Mouse (Mus musculus): Measurements from ENCODE around the gene Cd302. TPM values are rescaled to one million over a fixed set of nuclear protein-coding genes. Genes with fewer than 3 reads are reported as not detected.

The Cd302 gene
- polyA plus RNA-seq (2016; fragmentation: Nextera tagmentation; extraction: Ambion mirVana): 11.2 and 11.8 TPM in 2 replicates

DNA sequence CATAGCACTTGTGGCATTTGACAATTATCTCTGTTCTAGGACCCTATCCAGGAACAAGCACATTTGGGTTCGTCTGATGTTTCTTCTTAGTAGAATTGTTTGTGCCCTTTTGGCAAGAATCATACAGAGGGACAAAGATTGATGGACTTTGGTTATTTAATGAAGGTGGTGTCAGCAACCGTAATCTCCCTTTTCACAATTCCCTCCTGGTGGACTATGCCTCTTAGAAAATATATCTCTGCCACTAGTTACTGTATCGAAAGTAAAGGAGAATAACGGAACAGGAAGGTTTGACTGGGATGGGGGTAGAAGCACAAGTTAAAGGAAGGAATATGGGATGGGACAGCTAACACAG lies at the start of gene Cd302:
TSS of gene Cd302 (minus strand) at position 22 of the 355 bp plus-strand sequence.
- DNase-seq (ENCODE audit: extremely low spot score, low spot score): no peak
- no peaks in the 10 kb centered on the region for H3K9me3 ChIP-seq
- peak within 1 kb of the TSS; percentile 82 for H3K27ac ChIP-seq
- peaks cover 17% of the 10 kb centered on the region for H3K4me1 ChIP-seq
- WGBS: 67% methylated on average over 4 of the region's 4 CpGs
- no peaks in the 10 kb centered on the region for H3K36me3 ChIP-seq (replicated peaks)
- peaks cover 48% of the 10 kb centered on the region for H3K27me3 ChIP-seq (ENCODE audit: poor library complexity, severe bottlenecking)
- peak within 1 kb of the TSS; percentile 63 for H3K4me3 ChIP-seq

DNA sequence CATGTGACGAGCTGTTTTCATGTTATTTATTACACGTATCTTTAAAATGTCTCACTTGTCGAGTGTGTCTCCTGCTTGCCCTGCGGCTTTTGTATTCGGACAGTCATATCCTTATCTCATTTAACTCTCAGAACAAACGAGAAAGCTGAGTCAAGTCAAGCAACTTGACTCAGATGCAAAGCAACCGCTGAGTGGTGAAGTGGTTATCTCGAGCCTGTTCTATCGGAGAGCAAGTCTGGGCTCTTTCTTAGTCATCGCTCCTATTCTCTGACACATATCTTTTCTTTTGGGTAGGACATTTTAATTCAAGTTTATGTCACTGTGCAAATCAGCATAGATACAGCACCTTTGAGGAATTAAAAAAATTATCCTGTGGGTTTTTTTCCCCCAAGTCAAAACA lies 44.4 kb upstream of the Cd302 start:
- peaks cover 8% of the 10 kb centered on the region; the same call in 1 of the 2 replicates for H3K27me3 ChIP-seq (ENCODE audit: poor library complexity, severe bottlenecking)
- 93% methylated on average over 10 of the region's 10 CpGs for WGBS

DNA sequence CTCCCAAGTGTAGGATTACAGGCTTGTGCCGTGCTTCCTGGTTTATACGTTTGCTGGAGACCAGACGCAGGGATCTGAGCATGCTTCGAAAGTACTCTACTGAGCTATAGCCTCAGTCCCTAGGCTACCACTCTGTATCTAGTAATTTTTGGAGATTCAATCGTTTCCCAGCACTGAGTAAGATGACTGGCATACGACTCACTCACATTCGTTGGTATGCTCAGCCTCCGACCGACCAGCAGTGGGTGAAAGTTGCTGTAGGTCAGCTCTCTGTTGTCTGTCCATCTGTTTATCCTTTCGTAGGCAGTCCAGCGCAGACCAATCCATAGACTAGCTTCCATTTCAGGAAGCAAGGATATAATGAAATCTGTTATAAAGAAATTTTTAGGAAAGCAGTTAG lies 43.3 kb upstream of the Cd302 start:
- Histone ChIP-seq H3K36me3 (replicated peaks) (no peaks in the 10 kb centered on the region), H3K4me3 (no peak overlapping the region), H3K9me3 (no peaks in the 10 kb centered on the region), H3K4me1 (no peaks in the 10 kb centered on the region), H3K27ac (no peak overlapping the region), H3K27me3 (ENCODE audit: poor library complexity, severe bottlenecking) (0 out of 2 replicates have a peak, but pooled peaks cover 2% of the 10 kb centered on the region)
- no peak for DNase-seq (ENCODE audit: extremely low spot score, low spot score)
- WGBS: 93% methylated on average over 11 of the region's 11 CpGs

More for the DNA sequence above, 44.4 kb upstream of the Cd302 start:
- Histone ChIP-seq H3K9me3 (no peaks in the 10 kb centered on the region), H3K27ac (no peak overlapping the region), H3K4me1 (no peaks in the 10 kb centered on the region), H3K36me3 (replicated peaks) (no peaks in the 10 kb centered on the region), H3K4me3 (no peak overlapping the region)
- no peak for DNase-seq (ENCODE audit: extremely low spot score, low spot score)

DNA sequence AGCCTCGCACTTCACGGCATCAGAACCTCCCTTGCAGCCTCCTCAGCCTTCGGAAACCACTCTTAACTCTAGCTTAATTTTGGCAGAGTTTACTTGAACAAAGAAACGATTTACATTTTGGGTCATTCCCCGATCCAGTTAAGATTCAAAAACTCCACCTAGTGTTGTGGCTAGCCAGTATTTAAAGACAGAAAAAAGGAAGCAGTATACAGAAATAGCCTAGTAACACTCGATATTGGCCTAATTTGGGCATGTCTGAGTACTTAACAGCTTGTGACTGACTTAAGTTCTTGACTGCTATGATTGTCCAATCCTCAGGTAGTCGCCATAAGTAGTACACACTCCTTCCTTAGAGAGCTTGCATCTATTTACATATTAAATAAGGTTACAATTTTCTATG lies 42.7 kb upstream of the Cd302 start:
- Histone ChIP-seq H3K4me3 (no peak overlapping the region), H3K36me3 (replicated peaks) (no peaks in the 10 kb centered on the region), H3K9me3 (no peaks in the 10 kb centered on the region), H3K27me3 (ENCODE audit: poor library complexity, severe bottlenecking) (no peaks in the 10 kb centered on the region), H3K4me1 (no peaks in the 10 kb centered on the region), H3K27ac (no peak overlapping the region)
- 93% methylated on average over 7 of the region's 7 CpGs for WGBS
- no peak for DNase-seq (ENCODE audit: extremely low spot score, low spot score)

DNA sequence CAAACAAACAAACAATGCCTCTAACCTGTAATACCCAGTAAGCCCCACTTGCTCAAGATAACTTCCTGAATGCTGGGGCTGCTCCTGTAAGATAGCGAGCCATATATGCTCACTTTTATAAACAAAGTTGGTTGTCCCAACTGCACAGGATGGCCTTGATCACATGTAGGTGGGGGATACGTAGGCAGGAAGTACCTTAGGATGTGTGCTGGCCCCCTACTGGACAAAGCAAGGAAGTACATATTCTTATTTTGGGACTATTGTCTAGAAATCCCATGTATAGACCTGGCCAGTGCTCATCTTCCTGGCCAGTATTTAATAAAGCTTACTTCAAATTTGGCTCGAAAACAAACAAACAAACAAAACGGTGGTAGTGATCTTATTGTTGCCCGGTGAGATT lies 39.1 kb upstream of the Cd302 start:
- H3K27me3 ChIP-seq (ENCODE audit: poor library complexity, severe bottlenecking): no peaks in the 10 kb centered on the region
- no peak for DNase-seq (ENCODE audit: extremely low spot score, low spot score)
- no peaks in the 10 kb centered on the region for H3K4me1 ChIP-seq
- no peak overlapping the region for H3K27ac ChIP-seq
- 82% methylated on average over 5 of the region's 5 CpGs for WGBS
- H3K36me3 ChIP-seq (replicated peaks): no peaks in the 10 kb centered on the region
- no peak overlapping the region for H3K4me3 ChIP-seq
- no peaks in the 10 kb centered on the region for H3K9me3 ChIP-seq

DNA sequence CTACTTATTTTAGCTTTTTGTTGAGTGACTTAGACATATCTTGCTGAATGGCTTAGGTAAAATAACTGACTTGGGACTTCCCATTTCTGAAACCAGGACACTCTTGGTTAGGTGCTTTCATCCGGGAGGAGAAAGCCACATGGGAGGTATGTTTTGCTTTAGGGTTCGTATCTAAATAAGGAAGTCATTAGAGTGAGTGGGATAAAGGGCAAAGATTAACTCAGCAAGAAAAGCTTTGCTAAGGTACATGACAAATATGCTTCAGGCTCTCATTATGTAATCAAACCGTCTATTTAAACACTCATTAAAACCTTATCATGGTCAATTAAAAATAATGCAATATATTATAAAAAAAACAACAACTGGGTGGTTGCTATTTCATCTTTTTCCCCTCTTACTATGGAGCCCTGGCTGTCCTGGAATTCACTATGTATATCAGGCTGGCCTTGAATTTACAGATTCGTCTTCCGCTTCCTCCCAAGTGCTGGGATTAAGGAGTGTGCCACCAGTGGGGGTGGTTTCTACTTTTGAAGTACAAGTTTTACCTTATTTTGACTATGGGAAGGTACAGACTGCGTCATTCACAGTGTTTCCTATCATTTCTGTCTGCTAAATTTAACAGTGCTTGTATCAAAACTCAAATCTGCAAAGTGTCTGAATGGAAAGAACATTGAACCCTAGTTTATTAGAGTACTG lies 37.9 kb upstream of the Cd302 start:
- Histone ChIP-seq H3K27me3 (ENCODE audit: poor library complexity, severe bottlenecking) (no peaks in the 10 kb centered on the region), H3K9me3 (no peaks in the 10 kb centered on the region)
- WGBS: 77% methylated on average over 6 of the region's 6 CpGs

DNA sequence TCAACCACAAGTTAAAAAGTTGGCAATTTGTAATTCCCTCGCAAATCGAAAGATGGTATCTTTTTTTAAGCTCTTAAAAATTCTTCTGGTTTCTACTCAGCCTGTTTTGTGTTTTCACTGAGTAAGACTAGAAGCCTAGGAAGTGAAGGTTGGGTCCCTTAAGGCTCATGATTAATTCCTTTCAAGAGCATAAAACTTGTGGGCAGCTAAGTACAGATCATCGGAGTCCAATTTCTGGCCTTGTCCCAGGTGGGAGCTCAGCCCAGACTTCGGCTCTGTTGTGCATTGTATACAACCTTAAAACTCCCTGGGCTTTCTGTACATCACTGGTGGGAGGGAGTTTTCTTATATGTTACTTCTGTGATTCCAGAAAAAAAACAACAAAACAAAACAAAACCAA lies 19.5 kb upstream of the Cd302 start:
- no peak overlapping the region for H3K27ac ChIP-seq
- H3K4me3 ChIP-seq: no peak overlapping the region
- H3K4me1 ChIP-seq: no peaks in the 10 kb centered on the region
- H3K27me3 ChIP-seq (ENCODE audit: poor library complexity, severe bottlenecking): no peaks in the 10 kb centered on the region
- no peaks in the 10 kb centered on the region; the same call in 1 of the 2 replicates for H3K36me3 ChIP-seq (replicated peaks)
- 93% methylated on average over 4 of the region's 4 CpGs for WGBS
- no peak for DNase-seq (ENCODE audit: extremely low spot score, low spot score)
- H3K9me3 ChIP-seq: no peaks in the 10 kb centered on the region

More for the DNA sequence above, 37.9 kb upstream of the Cd302 start:
- peaks cover 3% of the 10 kb centered on the region; the same call in 1 of the 2 replicates for H3K36me3 ChIP-seq (replicated peaks)
- no peak overlapping the region for H3K4me3 ChIP-seq
- H3K4me1 ChIP-seq: no peaks in the 10 kb centered on the region
- H3K27ac ChIP-seq: no peak overlapping the region
- no peak for DNase-seq (ENCODE audit: extremely low spot score, low spot score)

DNA sequence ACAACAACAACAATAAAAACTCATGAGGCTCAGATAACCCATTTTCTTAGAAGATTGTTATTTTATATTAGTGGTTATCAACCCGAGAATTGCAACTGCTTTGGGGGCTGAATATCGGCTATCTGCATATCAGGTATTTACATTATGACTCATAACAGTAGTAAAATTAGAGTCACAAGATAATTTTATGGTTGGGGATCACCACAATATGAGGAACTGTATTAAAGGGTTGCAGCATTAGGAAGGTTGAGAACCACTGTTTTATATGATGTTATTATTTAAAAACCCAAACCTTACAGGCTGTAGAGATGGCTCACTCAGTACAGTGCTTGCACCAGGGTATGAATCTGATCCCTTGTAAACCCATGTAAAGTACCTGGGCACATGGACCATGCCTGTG lies 15.0 kb upstream of the Cd302 start:
- H3K4me1 ChIP-seq: no peaks in the 10 kb centered on the region
- DNase-seq (ENCODE audit: extremely low spot score, low spot score): no peak
- no peak overlapping the region for H3K27ac ChIP-seq
- WGBS: 95% methylated on average over 2 of the region's 2 CpGs
- H3K4me3 ChIP-seq: no peak overlapping the region
- H3K9me3 ChIP-seq: no peaks in the 10 kb centered on the region
- no peaks in the 10 kb centered on the region; the same call in 1 of the 2 replicates for H3K36me3 ChIP-seq (replicated peaks)
- no peaks in the 10 kb centered on the region for H3K27me3 ChIP-seq (ENCODE audit: poor library complexity, severe bottlenecking)

DNA sequence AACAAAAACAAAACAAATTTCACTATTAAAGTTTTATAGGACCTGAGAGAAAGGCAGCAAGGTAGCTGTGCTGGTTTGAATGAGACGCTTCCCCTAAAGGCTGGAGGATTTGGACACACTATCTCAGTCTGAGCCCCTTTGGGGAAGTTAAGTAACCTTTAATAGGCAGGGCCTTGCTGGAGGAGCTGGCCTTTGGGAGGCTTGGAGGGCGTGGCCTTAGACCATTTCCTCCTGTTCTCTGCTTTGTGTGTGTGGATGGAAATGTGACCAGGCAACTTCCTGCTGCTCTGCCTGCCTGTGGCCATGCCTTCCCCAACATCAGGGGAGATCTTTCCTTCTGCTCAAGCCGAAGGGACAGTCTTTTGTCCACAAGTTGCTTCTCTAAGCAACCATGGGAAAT lies 14.0 kb upstream of the Cd302 start:
- Histone ChIP-seq H3K4me1 (no peaks in the 10 kb centered on the region), H3K36me3 (replicated peaks) (no peaks in the 10 kb centered on the region; the same call in 1 of the 2 replicates), H3K9me3 (no peaks in the 10 kb centered on the region), H3K27ac (no peak overlapping the region), H3K4me3 (no peak overlapping the region), H3K27me3 (ENCODE audit: poor library complexity, severe bottlenecking) (no peaks in the 10 kb centered on the region)
- DNase-seq (ENCODE audit: extremely low spot score, low spot score): no peak
- WGBS: 84% methylated on average over 3 of the region's 3 CpGs

DNA sequence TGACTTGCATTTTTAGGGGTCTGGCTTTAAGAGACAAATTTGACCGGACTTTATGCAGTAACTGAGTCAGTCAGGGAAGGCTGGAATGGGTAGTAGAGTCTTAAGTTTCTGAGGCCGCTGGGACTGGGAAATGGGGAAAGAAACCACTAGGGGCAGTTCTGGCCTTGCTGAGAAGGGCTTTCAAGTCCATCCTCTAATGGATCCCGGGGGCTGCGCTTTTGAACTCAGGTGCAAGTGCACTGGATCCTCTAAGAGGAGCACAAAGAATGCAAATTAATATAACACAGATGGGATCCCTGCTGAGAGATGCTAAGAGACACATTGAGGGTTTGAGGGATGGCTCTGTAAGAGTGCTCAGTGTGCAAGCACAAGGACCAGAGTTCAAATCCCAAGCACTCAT lies 7.1 kb upstream of the Cd302 start:
- Histone ChIP-seq H3K4me3 (no peak overlapping the region), H3K27ac (no peak overlapping the region), H3K9me3 (no peaks in the 10 kb centered on the region), H3K4me1 (no peaks in the 10 kb centered on the region), H3K27me3 (ENCODE audit: poor library complexity, severe bottlenecking) (no peaks in the 10 kb centered on the region), H3K36me3 (replicated peaks) (no peaks in the 10 kb centered on the region)
- WGBS: 85% methylated on average over 4 of the region's 4 CpGs
- DNase-seq (ENCODE audit: extremely low spot score, low spot score): no peak

DNA sequence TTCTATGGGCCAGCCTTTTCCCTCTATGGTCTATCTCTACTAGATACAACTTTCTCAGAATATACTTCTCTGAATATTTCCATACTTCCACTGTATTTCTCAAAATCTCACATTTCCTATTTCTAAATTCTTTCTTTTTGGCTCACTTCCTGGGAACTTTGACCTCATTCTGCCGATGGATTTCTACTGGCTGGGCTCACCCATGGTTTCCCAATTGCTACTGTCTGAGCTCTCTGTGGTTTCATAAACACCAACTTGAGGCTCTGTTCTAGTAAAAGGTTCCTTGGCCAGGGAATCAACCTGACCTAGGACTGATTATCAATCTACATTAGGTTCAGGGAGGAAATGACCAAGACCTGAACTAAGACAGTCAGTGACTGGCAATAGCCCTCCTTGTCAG lies 5.2 kb upstream of the Cd302 start:
- H3K9me3 ChIP-seq: no peaks in the 10 kb centered on the region
- peaks cover 18% of the 10 kb centered on the region for H3K27me3 ChIP-seq (ENCODE audit: poor library complexity, severe bottlenecking)
- H3K4me3 ChIP-seq: no peak overlapping the region
- no peak for DNase-seq (ENCODE audit: extremely low spot score, low spot score)
- 93% methylated on average over 1 of the region's 1 CpGs for WGBS
- H3K36me3 ChIP-seq (replicated peaks): no peaks in the 10 kb centered on the region
- H3K27ac ChIP-seq: no peak overlapping the region
- H3K4me1 ChIP-seq: no peaks in the 10 kb centered on the region

DNA sequence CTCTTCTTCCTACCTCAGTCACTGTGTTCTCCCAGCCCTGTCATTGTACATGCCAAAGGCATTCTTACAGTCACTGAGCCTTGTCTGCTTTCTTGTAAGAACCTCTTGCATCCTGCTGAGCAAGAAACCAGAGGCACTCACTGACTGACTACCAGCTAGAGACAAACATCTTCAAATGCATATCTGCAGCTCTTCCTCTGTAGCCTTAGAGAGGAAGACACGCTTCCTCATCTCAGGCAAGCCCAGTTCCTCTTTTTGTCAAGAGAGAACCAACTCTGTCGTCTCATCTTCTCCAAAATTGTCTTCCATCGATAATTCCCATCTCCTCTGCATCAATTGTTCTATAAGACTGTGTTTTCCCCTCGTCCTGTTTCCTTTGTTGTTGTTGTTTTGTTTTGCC lies 4.3 kb upstream of the Cd302 start:
- WGBS: 84% methylated on average over 4 of the region's 4 CpGs
- H3K4me1 ChIP-seq: peaks cover 7% of the 10 kb centered on the region
- no peak for DNase-seq (ENCODE audit: extremely low spot score, low spot score)
- no peaks in the 10 kb centered on the region for H3K36me3 ChIP-seq (replicated peaks)
- no peak overlapping the region for H3K27ac ChIP-seq
- no peaks in the 10 kb centered on the region for H3K9me3 ChIP-seq
- H3K4me3 ChIP-seq: no peak overlapping the region
- peaks cover 26% of the 10 kb centered on the region for H3K27me3 ChIP-seq (ENCODE audit: poor library complexity, severe bottlenecking)

DNA sequence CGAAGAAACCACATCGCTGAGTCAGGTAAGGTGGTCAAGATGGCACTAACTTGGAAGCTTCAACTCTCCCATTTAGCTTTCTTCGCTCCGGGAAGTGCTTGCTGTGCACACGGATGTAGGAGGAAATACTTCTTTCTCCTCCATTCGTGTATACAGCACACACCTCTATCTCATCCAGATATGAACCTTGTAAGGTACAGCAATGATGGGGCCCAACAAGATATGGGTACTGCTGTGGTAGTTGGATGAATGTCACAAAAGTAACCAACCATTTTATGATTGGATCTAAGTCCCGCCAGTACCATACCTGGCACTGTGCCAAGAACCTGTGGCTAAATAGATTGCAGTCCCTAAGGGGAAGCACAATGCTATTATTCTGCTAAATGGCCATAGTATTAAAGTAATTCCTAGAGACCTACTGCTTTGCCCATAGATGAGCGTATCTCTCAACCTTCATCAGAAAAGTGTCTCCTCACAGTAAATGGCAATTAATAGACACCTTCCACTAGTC lies 874 bp upstream of the Cd302 start:
- no peak overlapping the region for H3K27ac ChIP-seq
- DNase-seq (ENCODE audit: extremely low spot score, low spot score): no peak

More for the DNA sequence above, 874 bp upstream of the Cd302 start:
- peaks cover 17% of the 10 kb centered on the region for H3K4me1 ChIP-seq
- H3K36me3 ChIP-seq (replicated peaks): no peaks in the 10 kb centered on the region
- peaks cover 48% of the 10 kb centered on the region for H3K27me3 ChIP-seq (ENCODE audit: poor library complexity, severe bottlenecking)
- H3K4me3 ChIP-seq: no peak overlapping the region
- no peaks in the 10 kb centered on the region for H3K9me3 ChIP-seq
- WGBS: 92% methylated on average over 8 of the region's 8 CpGs
